Mouse (Mus musculus) stomach, embryonic 15.5 days (tissue): ENCODE data around the gene Foxn1. TPM values are rescaled to one million over a fixed set of nuclear protein-coding genes. Genes with fewer than 3 reads are reported as not detected.

Source experiments
- ATAC-seq: fragments of 200-750 bp; cut with Nextera tagmentation; 2 replicates; pipeline ENCODE4 v1.8.0; 2017; ENCODE audit warnings: low read depth, moderate number of reproducible peaks, moderate TSS enrichment; ENCODE audit not compliant: insufficient read depth, low FRiP score
- H3K27ac ChIP-seq: fragments of 300-500 bp; sonication (generic); 2 replicates; pipeline ENCODE4 v1.5.1; 2015; ENCODE audit warnings: mild to moderate bottlenecking, inconsistent platforms
- H3K27me3 ChIP-seq: fragments of 300-500 bp; sonication (generic); replicated peaks from 2 replicates; pipeline ENCODE4 v1.6.1; 2015; ENCODE audit warnings: inconsistent platforms
- H3K36me3 ChIP-seq: fragments of 300-500 bp; sonication (generic); 2 replicates; pipeline ENCODE4 v1.6.1; 2015; ENCODE audit warnings: inconsistent platforms
- H3K4me1 ChIP-seq: fragments of 300-500 bp; sonication (generic); 2 replicates; pipeline ENCODE4 v1.6.1; 2015; ENCODE audit warnings: inconsistent platforms
- H3K4me2 ChIP-seq: fragments of 300-500 bp; sonication (generic); 2 replicates; pipeline ENCODE4 v1.6.1; 2015; ENCODE audit warnings: mild to moderate bottlenecking, inconsistent platforms
- H3K4me3 ChIP-seq: fragments of 300-500 bp; sonication (generic); replicated peaks from 2 replicates; pipeline ENCODE4 v1.5.1; 2015; ENCODE audit warnings: inconsistent platforms
- H3K9ac ChIP-seq: fragments of 300-500 bp; sonication (generic); 2 replicates; pipeline ENCODE4 v1.6.1; 2015; ENCODE audit warnings: inconsistent platforms
- H3K9me3 ChIP-seq: fragments of 300-500 bp; sonication (generic); 2 replicates; pipeline ENCODE4 v1.6.1; 2016; ENCODE audit warnings: inconsistent platforms
- WGBS: fragments of 180-500 bp; shearing (Covaris S2); methylation state at CpG from one replicate; pipeline ENCODE4 v1.1.7; 2015; 5-methylcytosine and 5-hydroxymethylcytosine counted together
- polyA plus RNA-seq: library from polyadenylated mRNA; unstranded; fragments of >200 nt; fragmentation: Nextera tagmentation; extraction: Ambion mirVana; gene quantifications from 2 replicates; pipeline ENCODE4 v1.2.1, GENCODE M21; 2015

Gene Foxn1
- polyA plus RNA-seq, 1 experiment from 2014 or later = 0.90 TPM

DNA sequence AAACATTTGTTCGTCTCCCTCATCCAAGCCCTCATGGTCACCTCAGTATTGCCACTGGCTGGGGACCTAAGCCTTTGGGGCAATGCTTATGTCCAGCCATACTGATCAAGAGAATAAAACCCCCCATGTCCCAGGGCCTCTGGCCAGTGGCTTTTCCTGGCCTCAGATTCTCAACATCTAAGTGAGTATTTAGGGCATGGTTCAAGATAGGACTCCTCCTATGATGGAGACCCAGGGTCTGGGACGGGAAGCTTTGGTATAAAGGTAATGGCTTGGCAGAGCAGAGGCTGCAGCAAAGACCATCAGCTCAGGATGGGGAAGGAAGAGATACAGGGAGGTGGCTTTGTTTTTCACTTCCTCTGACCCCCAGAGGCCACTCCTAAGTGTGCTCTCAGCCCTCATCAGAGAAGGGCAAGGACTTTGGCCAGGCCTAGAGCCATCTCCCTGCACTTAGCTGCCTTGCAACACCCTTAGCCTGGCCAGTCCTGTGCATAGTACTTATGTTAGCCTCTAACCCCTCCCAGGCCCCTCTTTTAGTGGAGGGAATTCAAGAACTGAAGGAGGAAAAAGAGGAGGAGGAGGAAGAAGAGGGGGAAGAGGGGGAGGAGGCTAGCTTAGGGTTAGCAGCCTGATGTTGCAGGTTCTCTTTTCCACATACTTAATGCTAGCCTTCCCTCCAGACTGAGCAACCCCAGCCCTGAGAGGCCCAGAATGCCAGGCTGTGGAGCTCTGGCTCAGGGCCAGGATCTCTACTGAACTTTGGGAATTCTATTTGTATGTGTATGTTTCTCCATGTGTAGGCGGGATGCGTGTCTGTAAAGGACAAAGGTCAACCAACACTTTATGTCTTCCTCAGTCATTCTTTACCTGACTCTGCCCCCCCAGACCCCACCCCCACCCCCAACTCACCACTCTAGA, 36.7 kb downstream of the Foxn1 start:
- peaks cover 33% of the 10 kb centered on the region for H3K4me1 ChIP-seq
- no peak overlapping the region for H3K9ac ChIP-seq
- H3K4me3 ChIP-seq = no peak overlapping the region
- ATAC-seq = no peak
- H3K36me3 ChIP-seq = no peaks in the 10 kb centered on the region
- WGBS = 68% methylated on average over 4 of the region's 4 CpGs
- 0 out of 2 replicates have a peak overlapping the region, but pooled peaks have one; percentile 13 for H3K4me2 ChIP-seq
- no peaks in the 10 kb centered on the region for H3K27me3 ChIP-seq
- no peak overlapping the region for H3K27ac ChIP-seq
- H3K9me3 ChIP-seq = no peaks in the 10 kb centered on the region

- no peak for ATAC-seq
- no peaks in the 10 kb centered on the region for H3K36me3 ChIP-seq
- H3K9ac ChIP-seq = no peak overlapping the region
- H3K27ac ChIP-seq = no peak overlapping the region
- no peaks in the 10 kb centered on the region for H3K27me3 ChIP-seq
- H3K4me3 ChIP-seq = no peak overlapping the region
- peaks cover 43% of the 10 kb centered on the region for H3K4me1 ChIP-seq
- H3K9me3 ChIP-seq = no peaks in the 10 kb centered on the region
- WGBS = 41% methylated on average over 7 of the region's 7 CpGs
- no peak overlapping the region for H3K4me2 ChIP-seq
Measured at GRCm38 (mm10) chr11:78348474-78348873, 37.9 kb downstream of the Foxn1 start.

GRCm38 (mm10) chr11:78347908-78348307, 38.5 kb downstream of the Foxn1 start:
- no peak overlapping the region for H3K4me2 ChIP-seq
- H3K36me3 ChIP-seq = no peaks in the 10 kb centered on the region
- H3K27me3 ChIP-seq = no peaks in the 10 kb centered on the region
- WGBS = 75% methylated on average over 9 of the region's 9 CpGs
- H3K27ac ChIP-seq = no peak overlapping the region
- H3K9me3 ChIP-seq = no peaks in the 10 kb centered on the region
- no peak overlapping the region for H3K9ac ChIP-seq
- no peak for ATAC-seq
- H3K4me3 ChIP-seq = no peak overlapping the region
- peaks cover 45% of the 10 kb centered on the region for H3K4me1 ChIP-seq

DNA sequence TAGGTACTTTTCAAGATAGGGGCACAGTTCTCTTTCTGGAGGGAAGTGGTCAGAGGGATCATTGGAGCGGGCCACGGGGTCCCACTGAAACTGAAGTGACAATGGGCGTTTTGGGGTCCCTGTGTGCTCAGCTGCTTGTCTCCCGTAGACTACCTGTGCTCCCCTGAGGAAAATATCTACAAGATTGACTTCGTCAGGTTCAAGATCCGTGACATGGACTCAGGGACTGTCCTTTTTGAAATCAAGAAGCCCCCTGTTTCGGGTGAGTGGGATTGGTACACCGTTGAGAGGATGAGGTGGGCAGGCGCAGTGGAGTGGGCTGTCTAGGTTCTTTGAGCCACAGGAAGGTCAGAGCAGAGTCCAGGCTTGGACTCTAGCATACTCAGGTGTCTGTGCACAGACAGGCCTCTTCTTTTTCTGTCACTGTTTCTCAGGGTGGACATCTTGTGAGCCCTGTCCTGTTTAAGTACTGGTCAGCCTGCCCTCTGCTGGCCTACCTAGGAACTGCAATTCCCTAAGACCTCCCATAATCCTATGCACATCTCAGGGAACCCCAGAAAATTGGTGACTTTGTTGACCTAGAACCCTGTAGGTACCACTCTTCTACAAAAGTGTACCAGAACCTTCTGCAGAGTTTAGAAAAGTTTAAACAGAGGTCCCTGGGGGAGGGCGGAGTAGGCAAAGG, 39.1 kb downstream of the Foxn1 start:
- no peaks in the 10 kb centered on the region for H3K36me3 ChIP-seq
- peaks cover 47% of the 10 kb centered on the region for H3K4me1 ChIP-seq
- H3K4me2 ChIP-seq = no peak overlapping the region
- no peak overlapping the region for H3K4me3 ChIP-seq
- no peak overlapping the region for H3K9ac ChIP-seq
- no peak for ATAC-seq
- H3K27me3 ChIP-seq = no peaks in the 10 kb centered on the region
- H3K27ac ChIP-seq = no peak overlapping the region
- H3K9me3 ChIP-seq = no peaks in the 10 kb centered on the region
- 89% methylated on average over 10 of the region's 10 CpGs for whole genome bisulfite sequencing

GRCm38 (mm10) chr11:78346326-78347069, 39.9 kb downstream of the Foxn1 start:
- no peak overlapping the region for H3K27ac ChIP-seq
- H3K27me3 ChIP-seq = no peaks in the 10 kb centered on the region
- peak overlapping the region; percentile 14; the same call in 1 of the 2 replicates for H3K4me2 ChIP-seq

DNA sequence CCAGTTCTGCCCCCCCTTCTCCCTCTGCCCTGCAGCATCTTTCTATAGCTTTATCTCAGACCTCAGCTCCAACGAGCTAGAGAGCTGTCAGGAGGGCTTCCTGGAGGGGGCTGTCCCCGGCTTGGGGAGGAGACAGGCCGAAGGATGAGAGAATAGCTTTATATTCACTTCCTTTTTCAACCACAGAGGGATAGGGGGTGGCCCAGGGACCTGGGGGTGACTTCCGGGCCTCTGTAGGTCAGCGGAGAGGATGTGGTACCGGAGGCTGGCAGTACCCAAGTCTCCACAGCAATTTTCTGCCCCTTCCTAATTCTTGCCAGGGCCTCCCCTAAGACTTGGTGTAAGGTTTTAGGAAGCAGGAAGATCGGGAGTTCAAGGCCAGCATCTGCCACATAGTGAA, 40.6 kb downstream of the Foxn1 start:
- H3K4me2 ChIP-seq = 0 out of 2 replicates have a peak overlapping the region, but pooled peaks have one; percentile 89
- 74% methylated on average over 7 of the region's 7 CpGs for WGBS
- no peak for ATAC-seq
- H3K36me3 ChIP-seq = no peaks in the 10 kb centered on the region
- H3K4me1 ChIP-seq = peaks cover 47% of the 10 kb centered on the region
- H3K27ac ChIP-seq = peak overlapping the region; percentile 54; the same call in 1 of the 2 replicates
- no peak overlapping the region for H3K4me3 ChIP-seq
- H3K9me3 ChIP-seq = no peaks in the 10 kb centered on the region
- no peak overlapping the region for H3K9ac ChIP-seq
- no peaks in the 10 kb centered on the region for H3K27me3 ChIP-seq

More at GRCm38 (mm10) chr11:78346326-78347069, 39.9 kb downstream of the Foxn1 start:
- H3K4me1 ChIP-seq = peaks cover 47% of the 10 kb centered on the region
- 72% methylated on average over 6 of the region's 6 CpGs for WGBS
- H3K4me3 ChIP-seq = no peak overlapping the region
- no peak for ATAC-seq
- H3K9ac ChIP-seq = no peak overlapping the region
- H3K36me3 ChIP-seq = no peaks in the 10 kb centered on the region
- H3K9me3 ChIP-seq = no peaks in the 10 kb centered on the region

GRCm38 (mm10) chr11:78344890-78345715, 41.3 kb downstream of the Foxn1 start:
- Histone ChIP-seq H3K4me3 (peak overlapping the region; percentile 82), H3K4me1 (peaks cover 47% of the 10 kb centered on the region), H3K4me2 (peak overlapping the region; percentile 89), H3K27ac (peak overlapping the region; percentile 54), H3K9me3 (no peaks in the 10 kb centered on the region), H3K27me3 (no peaks in the 10 kb centered on the region), H3K9ac (no peak overlapping the region), H3K36me3 (no peaks in the 10 kb centered on the region)
- WGBS = 35% methylated on average over 8 of the region's 8 CpGs
- ATAC-seq = no peak

- H3K9ac ChIP-seq = no peak overlapping the region; the same call in 1 of the 2 replicates
- peak; percentile 51; the same call in 1 of the 2 replicates for ATAC-seq
Measured at GRCm38 (mm10) chr11:78344328-78344889, 41.9 kb downstream of the Foxn1 start.

GRCm38 (mm10) chr11:78343381-78344327, 42.7 kb downstream of the Foxn1 start, which contains the start of gene Unc119:
Gene Unc119, plus strand, starts transcription at chr11:78343482.
- peak within 1 kb of the TSS; percentile 79 for H3K27ac ChIP-seq
- peak within 1 kb of the TSS; percentile 89 for H3K4me2 ChIP-seq
- H3K36me3 ChIP-seq = peaks cover 12% of the 10 kb centered on the region
- H3K9ac ChIP-seq = peak within 1 kb of the TSS; percentile 90
- H3K4me3 ChIP-seq = peak within 1 kb of the TSS; percentile 82
- no peaks in the 10 kb centered on the region for H3K27me3 ChIP-seq
- no peaks in the 10 kb centered on the region for H3K9me3 ChIP-seq
- peaks cover 41% of the 10 kb centered on the region for H3K4me1 ChIP-seq
- under 1% methylated on average over 63 of the region's 66 CpGs for WGBS
- peak; percentile 84 for ATAC-seq

More at GRCm38 (mm10) chr11:78344328-78344889, 41.9 kb downstream of the Foxn1 start:
- Histone ChIP-seq H3K27ac (peak overlapping the region; percentile 79), H3K36me3 (peaks cover 5% of the 10 kb centered on the region), H3K27me3 (no peaks in the 10 kb centered on the region), H3K4me1 (peaks cover 41% of the 10 kb centered on the region), H3K4me3 (peak overlapping the region; percentile 82), H3K9me3 (no peaks in the 10 kb centered on the region), H3K4me2 (peak overlapping the region; percentile 89)
- WGBS = 65% methylated on average over 6 of the region's 6 CpGs

DNA sequence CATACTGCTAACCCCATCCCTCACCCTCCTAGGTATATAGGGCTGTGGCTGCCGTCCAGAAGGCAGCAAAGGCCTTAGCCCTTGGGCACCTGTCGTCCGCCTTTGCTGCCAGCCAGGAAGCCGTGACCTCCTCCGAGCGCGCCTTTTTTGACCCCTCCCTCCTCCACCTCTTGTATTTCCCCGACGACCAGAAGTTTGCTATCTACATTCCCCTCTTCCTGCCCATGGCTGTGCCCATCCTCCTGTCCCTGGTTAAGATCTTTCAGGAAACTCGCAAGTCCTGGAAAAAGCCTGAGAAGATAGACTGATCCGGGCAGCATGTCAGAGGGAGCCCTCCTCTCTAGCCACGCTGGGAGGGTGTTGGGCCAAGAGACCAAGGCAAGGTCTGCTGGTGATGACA, 44.7 kb downstream of the Foxn1 start:
- no peak for ATAC-seq
- Histone ChIP-seq H3K27ac (no peak overlapping the region), H3K27me3 (no peaks in the 10 kb centered on the region), H3K9me3 (no peaks in the 10 kb centered on the region), H3K4me3 (no peak overlapping the region), H3K4me2 (no peak overlapping the region), H3K4me1 (peaks cover 35% of the 10 kb centered on the region), H3K9ac (no peak overlapping the region), H3K36me3 (peaks cover 13% of the 10 kb centered on the region)
- 80% methylated on average over 12 of the region's 12 CpGs for WGBS
